Mouse (Mus musculus) cerebellum, adult 2 months (tissue): ENCODE data around the gene Acss3. TPM values are rescaled to one million over a fixed set of nuclear protein-coding genes. Genes with fewer than 3 reads are reported as not detected.

Experiments used
- DNase-seq, 2 experiments: peaks; one replicate each; pipeline ENCODE4 v3.0.0; 2021
- H3K27ac ChIP-seq: fragments of 200-500 bp; 2 replicates; pipeline ENCODE4 v1.5.1; 2012; ENCODE audit warnings: low read length, control low read depth, inconsistent platforms; ENCODE audit not compliant: insufficient read depth
- H3K27me3 ChIP-seq: fragments of 200-500 bp; 2 replicates; pipeline ENCODE4 v1.6.1; 2012; ENCODE audit warnings: inconsistent platforms, mild to moderate bottlenecking, low read length, moderate library complexity; ENCODE audit not compliant: control insufficient read depth, insufficient read depth
- H3K4me1 ChIP-seq: fragments of 200-500 bp; 2 replicates; pipeline ENCODE4 v1.6.1; 2011; ENCODE audit warnings: low read length; ENCODE audit not compliant: control insufficient read depth, insufficient read depth
- H3K4me3 ChIP-seq: fragments of 200-500 bp; replicated peaks from 2 replicates; pipeline ENCODE3; 2011; ENCODE audit warnings: mild to moderate bottlenecking, low read depth, low read length, control low read depth; ENCODE audit not compliant: insufficient read depth
- CTCF ChIP-seq: fragments of 200-500 bp; IDR thresholded peaks from 2 replicates; pipeline ENCODE4 v1.5.1; 2011; ENCODE audit warnings: low read depth, mild to moderate bottlenecking, control low read depth, low read length, moderate library complexity, borderline replicate concordance; ENCODE audit not compliant: insufficient read depth
- POLR2A ChIP-seq: fragments of 200-500 bp; IDR thresholded peaks from 2 replicates; pipeline ENCODE4 v1.6.1; 2011; ENCODE audit warnings: low read length, control low read depth, borderline replicate concordance; ENCODE audit not compliant: insufficient read depth
- WGBS: fragments of 180-500 bp; shearing (Covaris S2); methylation state at CpG from one replicate; pipeline ENCODE4 v1.1.7; 2018; 5-methylcytosine and 5-hydroxymethylcytosine counted together
- polyA plus RNA-seq: library from polyadenylated mRNA; depleted of rRNA; stranded (reverse); fragments of >200 nt; gene quantifications from 2 replicates; pipeline ENCODE4 v1.2.3, GENCODE M21; 2012

The Acss3 gene
- polyA plus RNA-seq, 1 experiment: 1.1 TPM

- no peak for DNase-seq
- TF ChIP-seq POLR2A: no peak
- WGBS: 23% methylated on average over 2 of the region's 2 CpGs
- H3K27me3 ChIP-seq: no peaks in the 10 kb centered on the region
- H3K27ac ChIP-seq: no peak overlapping the region
- no peak overlapping the region for H3K4me3 ChIP-seq
- H3K4me1 ChIP-seq: no peaks in the 10 kb centered on the region
These were observed 125.3 kb downstream of the Acss3 start for GRCm38 (mm10) chr10:106998052-106998625.

- Histone ChIP-seq H3K27ac (no peak overlapping the region), H3K4me1 (no peaks in the 10 kb centered on the region), H3K27me3 (no peaks in the 10 kb centered on the region), H3K4me3 (no peak overlapping the region)
- WGBS: 30% methylated on average over 4 of the region's 4 CpGs
- DNase-seq: no peak
- TF ChIP-seq CTCF (no peak), POLR2A (no peak)
These were observed 134.0 kb downstream of the Acss3 start for GRCm38 (mm10) chr10:106989478-106989877.

GRCm38 (mm10) chr10:106975193-106976141 lies 148.0 kb downstream of the Acss3 start:
- Histone ChIP-seq H3K4me1 (no peaks in the 10 kb centered on the region), H3K27ac (no peak overlapping the region), H3K27me3 (no peaks in the 10 kb centered on the region), H3K4me3 (no peak overlapping the region)
- no peak for DNase-seq
- WGBS: 40% methylated on average over 13 of the region's 13 CpGs
- TF ChIP-seq POLR2A: no peak
- TF ChIP-seq CTCF: no peak

- no peaks in the 10 kb centered on the region for H3K4me1 ChIP-seq
- H3K4me3 ChIP-seq: no peak overlapping the region
- no peaks in the 10 kb centered on the region for H3K27me3 ChIP-seq
- H3K27ac ChIP-seq: no peak overlapping the region
- TF ChIP-seq POLR2A (no peak), CTCF (no peak)
- WGBS: 87% methylated on average over 3 of the region's 3 CpGs
- no peak for DNase-seq
These were observed 164.4 kb downstream of the Acss3 start for GRCm38 (mm10) chr10:106959026-106959425.

- 80% methylated on average over 5 of the region's 5 CpGs for WGBS
- TF ChIP-seq CTCF: no peak
- no peak for TF ChIP-seq POLR2A
- no peaks in the 10 kb centered on the region for H3K4me1 ChIP-seq
- no peak overlapping the region for H3K27ac ChIP-seq
- no peak overlapping the region for H3K4me3 ChIP-seq
- DNase-seq: no peak
- H3K27me3 ChIP-seq: no peaks in the 10 kb centered on the region
These were observed 182.1 kb downstream of the Acss3 start for GRCm38 (mm10) chr10:106941380-106941779.

- 84% methylated on average over 1 of the region's 1 CpGs for WGBS
These were observed 184.0 kb downstream of the Acss3 start for GRCm38 (mm10) chr10:106939441-106939840.

GRCm38 (mm10) chr10:106938851-106939250 lies 184.6 kb downstream of the Acss3 start:
- 92% methylated on average over 3 of the region's 3 CpGs for WGBS
- Histone ChIP-seq H3K4me1 (no peaks in the 10 kb centered on the region), H3K4me3 (no peak overlapping the region), H3K27me3 (no peaks in the 10 kb centered on the region), H3K27ac (no peak overlapping the region)
- no peak for TF ChIP-seq CTCF
- no peak for TF ChIP-seq POLR2A
- no peak for DNase-seq

More at GRCm38 (mm10) chr10:106939441-106939840, 184.0 kb downstream of the Acss3 start:
- Histone ChIP-seq H3K4me1 (no peaks in the 10 kb centered on the region), H3K4me3 (no peak overlapping the region), H3K27me3 (no peaks in the 10 kb centered on the region), H3K27ac (no peak overlapping the region)
- DNase-seq: no peak
- TF ChIP-seq CTCF: no peak
- TF ChIP-seq POLR2A: no peak

GRCm38 (mm10) chr10:106936996-106937395 lies 186.5 kb downstream of the Acss3 start:
- no peaks in the 10 kb centered on the region for H3K4me1 ChIP-seq
- TF ChIP-seq POLR2A: no peak
- no peak for TF ChIP-seq CTCF
- H3K27me3 ChIP-seq: no peaks in the 10 kb centered on the region
- 82% methylated on average over 7 of the region's 7 CpGs for WGBS
- H3K27ac ChIP-seq: no peak overlapping the region
- DNase-seq: no peak
- no peak overlapping the region for H3K4me3 ChIP-seq
